ENCODE assay signal across 10 mouse cellular contexts in genomic region chr19:57104171-57104748, GRCm38 (mm10).
DNase-seq lines count a peak whose midpoint lies in the region; ATAC-seq and TF ChIP-seq lines count a peak whose summit lies in the region.
"Had no signal": no experiment of that assay in that cellular context is flagged by ENCODE, and none has a peak within 500 bp of the region (broad histone marks: within the 10 kb centered on the region; RNA-seq: fewer than 3 reads in every experiment).

No protein-coding gene starts in this region.

- no peak for TF ChIP-seq EP300 in heart, postnatal 0 days (IDR thresholded peaks at IDR 0.05; ENCODE audit: low read depth)

- 0 out of 2 replicates have a peak overlapping the region, but pooled peaks have one; percentile 26 for H3K27ac ChIP-seq in forebrain, embryonic 15.5 days (replicated peaks)
- no peak overlapping the region; the same call in 1 of the 2 replicates for H3K27ac ChIP-seq in forebrain, embryonic 16.5 days (ENCODE audit: low read length)
- H3K27ac ChIP-seq in lung, embryonic 14.5 days (ENCODE audit: low read depth), result peak overlapping the region; percentile 80
- H3K27ac ChIP-seq in heart, postnatal 0 days (ENCODE audit: low read depth), result peak overlapping the region; percentile 83

- no peak for TF ChIP-seq POLR2A in lung, adult 2 months (IDR thresholded peaks at IDR 0.05; ENCODE audit: borderline replicate concordance, extremely low read depth, low read depth, low read length)

- no peaks in the 10 kb centered on the region for H3K27me3 ChIP-seq in forebrain, embryonic 15.5 days
- H3K27me3 ChIP-seq in forebrain, embryonic 16.5 days (replicated peaks; ENCODE audit: control insufficient read depth, insufficient read depth, low read length), result no peaks in the 10 kb centered on the region
- H3K27me3 ChIP-seq in lung, embryonic 14.5 days (ENCODE audit: insufficient read depth, low read length), result no peaks in the 10 kb centered on the region
- H3K27me3 ChIP-seq in heart, postnatal 0 days (ENCODE audit: control insufficient read depth, insufficient read depth, low read length), result no peaks in the 10 kb centered on the region

- DNase-seq in lung, embryonic 14.5 days, result no peak
- DNase-seq in lung, adult 2 months, result no peak
- DNase-seq in heart, postnatal 0 days (ENCODE audit: low spot score), result no peak
- DNase-seq in adrenal gland, adult (ENCODE audit: inconsistent age in 2 of 2, low spot score in 1 of 2), result no peak
- no peak for DNase-seq in spleen, postnatal 4 days (ENCODE audit: low spot score in 2 of 2)
- DNase-seq: adrenal gland, postnatal 36 days; thymus, postnatal 36 days had no signal

- no peak overlapping the region for H3K4me3 ChIP-seq in forebrain, embryonic 15.5 days
- no peak overlapping the region for H3K4me3 ChIP-seq in forebrain, embryonic 16.5 days (replicated peaks; ENCODE audit: low read length)
- no peak overlapping the region for H3K4me3 ChIP-seq in lung, embryonic 14.5 days (ENCODE audit: low read depth, low read length)
- no peak overlapping the region for H3K4me3 ChIP-seq in lung, adult 2 months (replicated peaks; ENCODE audit: extremely low read depth, low read depth, low read length)
- H3K4me3 ChIP-seq in heart, postnatal 0 days (ENCODE audit: low read depth, low read length), result no peak overlapping the region

- H3K4me1 ChIP-seq in forebrain, embryonic 15.5 days, result no peaks in the 10 kb centered on the region
- 0 out of 2 replicates have a peak, but pooled peaks cover under 1% of the 10 kb centered on the region for H3K4me1 ChIP-seq in forebrain, embryonic 16.5 days (replicated peaks; ENCODE audit: control insufficient read depth, insufficient read depth, low read length)
- H3K4me1 ChIP-seq in lung, embryonic 14.5 days (ENCODE audit: insufficient read depth), result peaks cover 18% of the 10 kb centered on the region
- H3K4me1 ChIP-seq in lung, adult 2 months (ENCODE audit: control insufficient read depth, insufficient read depth, low read length), result peaks cover 15% of the 10 kb centered on the region
- H3K4me1 ChIP-seq in heart, postnatal 0 days (ENCODE audit: control insufficient read depth, insufficient read depth), result peaks cover 33% of the 10 kb centered on the region

- no peak overlapping the region for H3K9ac ChIP-seq in forebrain, embryonic 15.5 days (replicated peaks)
- H3K9ac ChIP-seq in forebrain, embryonic 16.5 days (replicated peaks; ENCODE audit: low read depth, low read length), result no peak overlapping the region
- H3K9ac ChIP-seq in lung, embryonic 14.5 days, result no peak overlapping the region
- H3K9ac ChIP-seq in heart, postnatal 0 days (replicated peaks; ENCODE audit: low read depth, low read length), result no peak overlapping the region

- H3K9me3 ChIP-seq in forebrain, embryonic 15.5 days, result no peaks in the 10 kb centered on the region
- H3K9me3 ChIP-seq in forebrain, embryonic 16.5 days (ENCODE audit: control insufficient read depth, low read length), result no peaks in the 10 kb centered on the region
- H3K9me3 ChIP-seq in lung, embryonic 14.5 days (ENCODE audit: low read depth, low read length), result no peaks in the 10 kb centered on the region
- H3K9me3 ChIP-seq in heart, postnatal 0 days (replicated peaks; ENCODE audit: control insufficient read depth, low read length), result no peaks in the 10 kb centered on the region

- no peak for ATAC-seq in forebrain, embryonic 15.5 days (replicated peaks)
- no peak for ATAC-seq in forebrain, embryonic 16.5 days
- no peak for ATAC-seq in lung, embryonic 14.5 days (ENCODE audit: insufficient read depth)
- ATAC-seq in heart, postnatal 0 days (ENCODE audit: insufficient read depth, low read depth), result no peak
- peak; percentile 72 for ATAC-seq in monocyte, adult 5-6 weeks (replicated peaks; ENCODE audit: insufficient number of reproducible peaks, low FRiP score, low TSS enrichment, poor library complexity, severe bottlenecking)

- WGBS in forebrain, embryonic 15.5 days, result 83% methylated on average over 5 of the region's 5 CpGs
- 70% methylated on average over 5 of the region's 5 CpGs for WGBS in forebrain, embryonic 16.5 days
- WGBS in lung, embryonic 14.5 days, result 53% methylated on average over 5 of the region's 5 CpGs
- 55% methylated on average over 5 of the region's 5 CpGs for WGBS in lung, adult 2 months
- 50% methylated on average over 5 of the region's 5 CpGs for WGBS in heart, postnatal 0 days

- H3K36me3 ChIP-seq in forebrain, embryonic 15.5 days, result no peaks in the 10 kb centered on the region
- H3K36me3 ChIP-seq in forebrain, embryonic 16.5 days (ENCODE audit: control insufficient read depth, insufficient read depth), result no peaks in the 10 kb centered on the region
- no peaks in the 10 kb centered on the region for H3K36me3 ChIP-seq in lung, embryonic 14.5 days (ENCODE audit: insufficient read depth)
- H3K36me3 ChIP-seq in heart, postnatal 0 days (replicated peaks; ENCODE audit: control insufficient read depth, insufficient read depth, low read length), result peaks cover 28% of the 10 kb centered on the region

- H3K4me2 ChIP-seq in forebrain, embryonic 15.5 days (replicated peaks), result no peak overlapping the region
- H3K4me2 ChIP-seq in forebrain, embryonic 16.5 days (ENCODE audit: low read length), result no peak overlapping the region
- H3K4me2 ChIP-seq in lung, embryonic 14.5 days, result no peak overlapping the region
- no peak overlapping the region for H3K4me2 ChIP-seq in heart, postnatal 0 days (ENCODE audit: low read depth, low read length)

- no peak for TF ChIP-seq CTCF in lung, embryonic 14.5 days (IDR thresholded peaks at IDR 0.05; ENCODE audit: low read depth)
- TF ChIP-seq CTCF in lung, adult 2 months (IDR thresholded peaks at IDR 0.05; ENCODE audit: insufficient read depth, low read length), result no peak
- TF ChIP-seq CTCF in heart, postnatal 0 days (IDR thresholded peaks at IDR 0.05; ENCODE audit: low read depth), result no peak
